9 mouse cellular contexts compared by ENCODE assay signal in the genomic region with DNA sequence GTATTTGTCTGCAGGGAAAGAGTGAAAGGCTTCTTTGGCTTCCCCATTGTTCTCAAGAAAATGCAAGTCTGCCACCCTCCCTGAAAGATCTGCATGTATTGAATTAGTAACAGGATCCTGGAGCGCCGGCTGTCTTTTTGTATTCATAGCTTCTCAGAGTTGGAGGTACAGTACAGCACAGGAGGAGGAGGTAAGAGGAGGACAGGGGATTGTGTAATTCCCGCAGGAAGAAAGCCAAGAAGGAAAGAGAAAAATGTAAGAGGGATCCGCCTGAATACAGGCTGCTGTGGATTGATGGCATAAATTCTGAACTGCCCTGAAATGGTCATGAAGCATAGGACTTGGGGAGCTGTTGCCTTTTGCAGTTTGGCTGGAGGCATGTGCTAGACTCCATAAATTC. TPM values are rescaled to one million over a fixed set of nuclear protein-coding genes. Genes with fewer than 3 reads are reported as not detected.
DNase-seq lines count a peak whose midpoint lies in the region; ATAC-seq lines count a peak whose summit lies in the region.
"Had no signal": no experiment of that assay in that cellular context is flagged by ENCODE, and none has a peak within 500 bp of the region (broad histone marks: within the 10 kb centered on the region; RNA-seq: fewer than 3 reads in every experiment).

No protein-coding gene starts in this region.

- no peak overlapping the region for H3K9ac ChIP-seq in midbrain, embryonic 11.5 days (ENCODE audit: low read length)
- no peak overlapping the region for H3K9ac ChIP-seq in midbrain, embryonic 15.5 days
- no peak overlapping the region for H3K9ac ChIP-seq in stomach, embryonic 16.5 days (ENCODE audit: low read length)

- 0 out of 2 replicates have a peak, but pooled peaks have one; percentile 7 for ATAC-seq in midbrain, embryonic 11.5 days (ENCODE audit: low FRiP score)
- no peak for ATAC-seq in midbrain, embryonic 15.5 days (replicated peaks)
- ATAC-seq in stomach, embryonic 16.5 days (ENCODE audit: insufficient read depth, low FRiP score) = peak; percentile 44; the same call in 1 of the 2 replicates

- no peak overlapping the region for H3K4me2 ChIP-seq in midbrain, embryonic 11.5 days
- no peak overlapping the region for H3K4me2 ChIP-seq in midbrain, embryonic 15.5 days
- no peak overlapping the region for H3K4me2 ChIP-seq in stomach, embryonic 16.5 days (ENCODE audit: low read depth, low read length)

- DNase-seq in frontal cortex, adult 2 months (ENCODE audit: extremely low spot score in 1 of 2, low spot score in 1 of 2) = peak; percentile 41 to 73
- no peak for DNase-seq in frontal cortex, postnatal 25 days (ENCODE audit: low spot score in 2 of 2)
- DNase-seq in midbrain, embryonic 11.5 days (ENCODE audit: low spot score, missing footprints) = no peak
- peak; percentile 24 for DNase-seq in left cerebral cortex, postnatal 10 days (ENCODE audit: extremely low spot score in 1 of 2, low spot score in 2 of 2)
- no peak for DNase-seq in cerebellum, postnatal 14 days
- no peak for DNase-seq in urinary bladder, postnatal 10 days (ENCODE audit: low spot score)
- DNase-seq: liver had no signal

- no peaks in the 10 kb centered on the region for H3K36me3 ChIP-seq in midbrain, embryonic 11.5 days (ENCODE audit: control insufficient read depth, insufficient read depth, low read length)
- H3K36me3 ChIP-seq in midbrain, embryonic 15.5 days (replicated peaks) = no peaks in the 10 kb centered on the region
- H3K36me3 ChIP-seq in stomach, embryonic 16.5 days (ENCODE audit: control insufficient read depth, insufficient read depth, low read length) = no peaks in the 10 kb centered on the region

- 43% methylated on average over 4 of the region's 4 CpGs for WGBS in midbrain, embryonic 11.5 days
- WGBS in midbrain, embryonic 15.5 days = 14% methylated on average over 4 of the region's 4 CpGs
- 57% methylated on average over 4 of the region's 4 CpGs for WGBS in stomach, embryonic 16.5 days

- H3K9me3 ChIP-seq in midbrain, embryonic 11.5 days (ENCODE audit: control insufficient read depth, low read length) = no peaks in the 10 kb centered on the region
- H3K9me3 ChIP-seq in midbrain, embryonic 15.5 days = no peaks in the 10 kb centered on the region
- H3K9me3 ChIP-seq in stomach, embryonic 16.5 days (replicated peaks; ENCODE audit: control insufficient read depth, low read length) = no peaks in the 10 kb centered on the region

- H3K27ac ChIP-seq in midbrain, embryonic 11.5 days (ENCODE audit: low read depth, low read length) = no peak overlapping the region
- H3K27ac ChIP-seq in midbrain, embryonic 15.5 days = no peak overlapping the region
- no peak overlapping the region for H3K27ac ChIP-seq in stomach, embryonic 16.5 days (ENCODE audit: low read length)

- H3K27me3 ChIP-seq in midbrain, embryonic 11.5 days (ENCODE audit: control insufficient read depth, insufficient read depth, low read length) = no peaks in the 10 kb centered on the region
- H3K27me3 ChIP-seq in midbrain, embryonic 15.5 days (replicated peaks) = no peaks in the 10 kb centered on the region
- H3K27me3 ChIP-seq in stomach, embryonic 16.5 days (ENCODE audit: control insufficient read depth, insufficient read depth, low read length) = no peaks in the 10 kb centered on the region

- no peak overlapping the region for H3K4me3 ChIP-seq in midbrain, embryonic 11.5 days (ENCODE audit: low read depth, low read length)
- H3K4me3 ChIP-seq in midbrain, embryonic 15.5 days = no peak overlapping the region
- no peak overlapping the region for H3K4me3 ChIP-seq in stomach, embryonic 16.5 days (replicated peaks; ENCODE audit: low read length)

- intact Hi-C loops in left cerebral cortex, postnatal 10 days (cut with DNase I) = no loop called here

- H3K4me1 ChIP-seq in midbrain, embryonic 11.5 days (ENCODE audit: control insufficient read depth, insufficient read depth, low read length) = no peaks in the 10 kb centered on the region
- 0 out of 2 replicates have a peak, but pooled peaks cover 3% of the 10 kb centered on the region for H3K4me1 ChIP-seq in midbrain, embryonic 15.5 days
- peaks cover 4% of the 10 kb centered on the region for H3K4me1 ChIP-seq in stomach, embryonic 16.5 days (ENCODE audit: control insufficient read depth, insufficient read depth, low read length)

RNA-seq across cellular contexts. Expression of a gene that starts 36.1 kb away (rescaled TPM):
- 25.3 and 29.4 TPM in 2 replicates for polyA plus RNA-seq in frontal cortex, adult 2 months (2012; rRNA removed)
- 63.7 and 70.8 TPM in 2 replicates for polyA plus RNA-seq in midbrain, embryonic 11.5 days (2014; fragmentation: Nextera tagmentation; extraction: Ambion mirVana)
- polyA plus RNA-seq in midbrain, embryonic 15.5 days (2015; fragmentation: Nextera tagmentation; extraction: Ambion mirVana) = 131 and 148 TPM in 2 replicates
- 10 to 100 TPM; 73.8 to 79.8 TPM for total RNA-seq in left cerebral cortex, postnatal 10 days (2021)
- polyA plus RNA-seq in stomach, embryonic 16.5 days (2015; fragmentation: Nextera tagmentation; extraction: Ambion mirVana) = 20.5 and 21.8 TPM in 2 replicates

Comparison
In these comparisons a context has a peak if more than half of its experiments do, and no peak if none do; other contexts are left out.
1. DNase-seq: peak in frontal cortex, adult 2 months (2 of 2) and left cerebral cortex, postnatal 10 days (2 of 2); none in frontal cortex, postnatal 25 days (0 of 2), midbrain, embryonic 11.5 days (single experiment), cerebellum, postnatal 14 days (0 of 2) and urinary bladder, postnatal 10 days (single experiment).